Mouse (Mus musculus): ENCODE measurements around the gene Paxip1.

Paxip1 gene

GRCm38 (mm10) chr5:27724460-27724859, 67.0 kb downstream of the Paxip1 start:
- no peak for DNase-seq (ENCODE audit: low spot score)

GRCm38 (mm10) chr5:27719311-27719710, 72.2 kb downstream of the Paxip1 start:
- DNase-seq (ENCODE audit: low spot score) = no peak

- no peak for DNase-seq (ENCODE audit: low spot score)
These were observed 74.2 kb downstream of the Paxip1 start for GRCm38 (mm10) chr5:27717301-27717700.

GRCm38 (mm10) chr5:27716026-27716425, 75.5 kb downstream of the Paxip1 start:
- no peak for DNase-seq (ENCODE audit: low spot score)

- DNase-seq (ENCODE audit: low spot score) = no peak
These were observed 77.1 kb downstream of the Paxip1 start for GRCm38 (mm10) chr5:27714356-27714755.

GRCm38 (mm10) chr5:27711461-27712192, 79.9 kb downstream of the Paxip1 start:
- no peak for DNase-seq (ENCODE audit: low spot score)

- DNase-seq (ENCODE audit: low spot score) = peak; percentile 63
These were observed 83.3 kb downstream of the Paxip1 start for GRCm38 (mm10) chr5:27708209-27708608.

GRCm38 (mm10) chr5:27707283-27707682, 84.2 kb downstream of the Paxip1 start:
- no peak for DNase-seq (ENCODE audit: low spot score)

GRCm38 (mm10) chr5:27706551-27706950, 84.9 kb downstream of the Paxip1 start:
- DNase-seq (ENCODE audit: low spot score) = no peak

GRCm38 (mm10) chr5:27705020-27705419, 86.5 kb downstream of the Paxip1 start:
- no peak for DNase-seq (ENCODE audit: low spot score)

GRCm38 (mm10) chr5:27702482-27702881, 89.0 kb downstream of the Paxip1 start:
- DNase-seq (ENCODE audit: low spot score) = no peak
